Mouse (Mus musculus) c-Kit-negative CD71-positive TER-119-positive erythroid progenitor cells, embryonic 14.5 days (primary cell): ENCODE data around the gene Scin.
"Not testable (repeated sequence)": the region's sequence is repeated elsewhere in the genome, so short reads cannot be mapped to it uniquely, and the experiment has no call there.

Source experiments
- DNase-seq: peaks from one replicate; pipeline ENCODE4 v3.0.0-alpha.2; 2013; ENCODE audit warnings: low read depth, low spot score

Gene Scin

DNA sequence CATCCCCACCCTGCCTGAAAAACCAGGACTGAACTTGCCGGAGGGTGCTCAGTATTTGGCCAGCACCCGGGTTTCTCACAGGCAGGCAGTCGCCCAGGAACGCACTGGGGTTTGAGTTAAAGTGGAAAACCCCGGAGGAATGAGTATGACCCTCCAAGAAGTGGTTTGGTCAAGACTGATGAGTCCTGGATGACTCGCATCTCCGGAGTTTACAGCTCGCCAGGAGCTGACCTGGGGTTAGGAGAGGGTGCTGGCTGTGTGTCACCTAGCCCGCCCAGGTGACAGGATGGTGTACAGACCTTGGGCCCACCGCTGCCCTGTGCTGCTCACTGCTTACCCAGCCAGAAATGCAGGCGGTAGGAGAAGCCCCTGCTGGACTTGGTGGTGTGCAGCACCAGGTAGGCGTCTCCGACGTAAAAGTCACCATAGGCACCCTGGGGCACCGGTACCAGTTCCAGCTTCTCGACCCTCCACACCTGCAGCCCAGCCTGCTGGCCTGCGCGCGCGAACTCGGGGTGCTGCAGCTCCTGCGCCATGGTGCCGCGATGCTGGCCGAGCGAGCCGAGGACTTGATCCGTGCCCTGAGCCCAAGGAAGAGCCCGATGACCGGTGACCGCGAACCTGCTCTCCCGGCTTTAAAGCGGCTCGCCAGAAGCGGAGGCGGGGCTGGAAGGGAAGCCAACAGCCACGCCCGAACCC, at the start of gene Scin:
Gene Scin (minus strand): TSS at position 656 of the 699 bp plus-strand sequence.
- no peak for DNase-seq

DNA sequence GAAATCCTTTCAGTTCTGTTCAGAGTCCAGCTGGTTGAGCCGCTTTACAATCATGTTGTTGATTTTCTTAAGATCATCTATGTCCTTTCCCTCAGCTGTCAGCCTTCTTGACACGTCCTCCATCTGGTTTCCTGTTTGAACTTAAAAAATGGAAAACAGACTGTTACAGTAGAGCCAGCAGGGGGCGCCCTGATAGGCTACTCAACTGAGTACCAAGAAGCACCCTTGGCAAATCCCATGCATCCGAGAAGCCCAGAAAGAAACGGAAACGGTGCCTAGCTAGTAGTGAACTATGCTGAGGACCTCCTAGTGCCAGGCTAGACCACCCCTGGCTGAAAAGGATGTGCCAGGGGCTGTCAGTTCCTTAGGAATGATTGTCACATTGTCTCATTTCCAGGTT, 43.1 kb upstream of the Scin start:
- peak; percentile 12 for DNase-seq

DNA sequence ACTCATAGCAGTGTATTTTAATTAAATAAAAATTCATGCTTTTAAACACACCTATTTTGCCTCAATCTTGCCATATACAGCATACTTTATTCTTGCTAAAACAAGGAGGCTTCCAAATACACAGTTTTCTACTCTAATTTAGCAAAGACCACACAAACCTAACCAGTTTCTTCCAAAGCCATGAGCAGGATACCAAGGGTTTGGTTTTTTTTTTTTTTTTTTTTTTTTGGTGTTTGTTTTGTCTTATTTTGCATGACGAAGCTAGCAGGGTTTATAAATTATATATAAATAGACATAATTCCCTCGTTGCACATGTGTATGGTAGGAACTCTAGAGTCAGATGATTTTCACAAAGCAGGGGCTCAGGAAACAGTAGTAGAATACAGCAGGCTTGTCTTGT, 42.1 kb upstream of the Scin start:
- DNase-seq = no peak

DNA sequence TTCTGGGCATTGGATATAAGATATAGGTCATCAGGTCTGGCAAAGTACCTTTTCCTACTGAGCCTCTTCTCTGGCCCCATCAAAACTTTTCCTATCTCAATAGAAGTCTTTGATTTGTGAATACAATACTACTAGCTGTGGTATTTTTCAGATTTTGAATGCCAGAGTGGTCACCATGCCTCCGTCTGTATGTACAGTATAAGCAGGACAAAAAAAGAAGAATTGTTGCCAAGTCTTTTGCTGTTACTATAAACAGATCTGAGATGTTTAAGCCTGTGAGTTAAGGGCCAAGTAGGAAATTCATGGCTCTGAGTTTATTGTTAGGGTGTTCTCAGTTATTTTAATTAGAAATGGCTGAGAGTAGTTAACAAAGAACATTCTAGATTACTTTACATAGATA, 41.1 kb upstream of the Scin start:
- not testable (repeated sequence) for DNase-seq

DNA sequence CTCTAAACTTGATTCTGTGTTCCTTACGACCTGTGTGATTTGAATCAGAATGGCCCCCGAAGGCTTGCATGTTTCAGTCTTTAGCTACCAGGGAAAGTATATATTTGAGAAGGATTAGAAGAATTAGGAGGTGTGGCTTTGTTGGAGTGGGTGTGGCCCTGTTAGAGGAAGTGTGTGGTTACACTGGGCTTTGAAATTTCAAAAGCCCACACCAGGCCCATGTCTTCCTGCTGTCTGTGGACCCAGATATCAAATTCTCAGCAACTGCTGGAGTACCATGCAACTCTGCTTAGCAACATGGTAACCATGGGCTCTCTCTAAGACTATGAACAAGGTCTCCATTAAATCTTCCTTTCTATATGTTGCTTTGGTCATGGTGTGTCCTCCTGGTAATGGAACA, 37.6 kb upstream of the Scin start:
- no peak for DNase-seq

DNA sequence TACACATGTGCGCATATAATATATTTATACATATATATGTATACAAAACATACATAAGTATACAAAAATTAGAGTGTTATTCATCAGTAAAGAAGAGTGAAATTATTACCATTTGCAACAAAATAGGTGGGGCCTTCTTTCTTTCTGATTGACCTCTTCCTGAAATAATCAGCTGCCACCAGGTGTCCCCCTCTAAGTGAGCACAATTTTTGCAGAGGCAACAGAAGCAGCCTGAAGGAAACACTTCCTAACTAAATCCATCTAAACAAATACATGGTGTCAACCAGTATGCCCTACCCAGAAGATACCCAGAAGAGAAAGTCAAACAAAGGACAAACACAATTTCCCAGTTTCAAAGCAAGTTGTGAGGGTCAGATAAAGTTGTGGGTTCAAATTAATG, 35.6 kb upstream of the Scin start:
- no peak for DNase-seq

DNA sequence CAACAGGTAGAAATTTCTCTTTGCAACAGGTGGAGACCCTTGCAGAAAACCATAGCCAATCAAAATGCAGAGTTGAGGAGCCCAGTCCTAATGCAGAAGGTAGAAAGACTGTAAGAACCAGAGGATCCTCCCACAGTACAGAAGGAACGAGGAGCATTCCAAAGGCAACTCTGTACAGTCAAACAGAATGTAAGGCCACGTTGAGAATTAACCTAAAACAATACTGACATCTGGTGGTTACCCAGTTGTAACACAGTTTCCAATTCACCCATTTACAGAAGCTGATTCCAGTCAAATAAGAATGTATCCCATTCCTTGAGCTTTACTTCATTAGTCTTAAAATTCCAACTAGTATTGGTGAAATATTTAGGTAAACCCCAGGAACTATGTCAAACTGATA, 30.6 kb upstream of the Scin start:
- no peak for DNase-seq

DNA sequence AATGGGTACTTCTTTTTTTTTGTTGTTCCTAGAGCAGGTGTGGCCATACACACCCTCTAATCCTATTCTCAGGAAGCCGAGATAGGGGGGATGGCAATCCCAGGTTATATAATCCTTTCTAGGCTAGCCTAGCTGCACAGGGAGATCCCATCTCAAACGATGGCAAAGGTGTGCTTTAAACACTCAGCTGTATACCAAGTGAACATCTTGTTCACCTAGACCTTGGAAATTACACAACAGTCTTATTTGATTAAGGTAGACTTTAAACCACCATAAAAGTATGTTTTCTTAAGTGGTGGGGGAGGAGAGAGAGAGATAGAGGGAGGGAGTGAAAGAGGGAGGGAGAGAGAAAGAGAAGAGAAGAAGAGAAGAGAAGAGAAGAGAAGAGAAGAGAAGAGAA, 26.7 kb upstream of the Scin start:
- DNase-seq = no peak

DNA sequence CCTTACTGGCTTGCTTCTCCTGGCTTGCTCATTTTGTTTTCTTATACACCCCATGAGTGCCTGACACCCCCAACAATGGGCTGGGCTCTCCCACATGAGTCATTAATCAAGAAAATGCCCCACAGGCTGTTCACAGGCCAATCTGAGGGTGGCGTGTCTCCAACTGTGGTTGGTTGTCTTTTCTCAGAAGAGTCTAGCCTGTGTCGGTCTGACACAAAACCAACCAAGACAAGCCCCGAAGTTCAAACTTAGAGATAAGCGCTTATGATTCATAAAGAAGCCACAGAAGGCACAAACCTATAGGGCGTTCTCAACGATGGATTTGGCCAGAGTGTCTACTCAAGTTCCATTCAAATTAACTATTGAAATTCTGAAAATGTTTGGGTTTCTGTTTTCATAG, 20.2 kb upstream of the Scin start:
- no peak for DNase-seq

DNA sequence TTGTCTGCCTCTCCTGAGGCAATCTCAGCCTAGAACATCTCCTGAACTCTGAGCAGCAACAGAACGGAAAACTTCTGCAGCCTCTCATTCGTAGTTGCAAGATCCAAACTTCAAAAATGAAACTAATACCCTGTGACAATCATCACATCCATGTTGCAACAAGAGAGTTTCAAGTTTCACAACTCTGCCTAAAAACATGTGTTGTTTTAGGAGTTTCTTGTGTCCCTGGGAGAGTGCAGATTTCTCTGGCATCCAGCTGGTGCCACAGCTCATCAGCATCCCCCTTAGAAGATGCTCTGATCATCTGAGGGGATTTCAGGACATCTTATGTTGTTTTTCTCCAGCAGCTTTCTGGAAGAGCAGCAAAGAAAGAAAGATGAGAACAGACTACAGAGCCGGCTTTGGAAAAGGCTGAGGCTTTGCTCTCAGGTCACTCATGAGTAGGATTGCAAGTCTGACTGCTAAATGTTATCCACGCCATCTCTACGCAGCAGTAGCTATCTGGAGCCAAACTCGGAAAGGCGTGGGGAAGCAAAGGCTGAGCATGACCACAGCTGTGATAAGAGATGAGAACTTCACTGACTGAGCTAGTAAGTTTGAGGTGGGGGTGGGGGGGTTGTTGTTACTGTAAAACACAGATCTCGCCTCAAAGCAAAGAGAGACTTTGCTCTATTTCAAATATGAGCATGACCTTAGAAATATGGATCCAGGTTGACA, 18.5 kb upstream of the Scin start:
- DNase-seq = no peak

DNA sequence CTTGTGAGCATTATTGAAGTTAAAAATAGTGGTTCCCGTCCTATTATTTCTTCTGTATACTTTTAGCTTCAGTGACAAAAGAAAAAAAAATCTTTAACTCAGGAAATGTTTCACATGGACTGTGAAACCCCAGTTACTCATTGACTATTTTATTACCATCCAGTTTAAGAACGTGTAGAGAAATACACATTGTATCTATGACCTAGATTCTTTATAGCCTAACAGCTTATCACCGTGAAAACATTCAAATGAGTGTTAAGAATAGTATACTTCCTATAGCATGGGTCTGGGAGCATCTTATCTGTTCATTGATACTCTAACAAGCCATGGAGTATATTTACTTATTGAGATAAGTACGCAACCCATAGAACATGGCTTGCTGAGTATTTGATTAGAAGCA, 13.3 kb upstream of the Scin start:
- DNase-seq = no peak

DNA sequence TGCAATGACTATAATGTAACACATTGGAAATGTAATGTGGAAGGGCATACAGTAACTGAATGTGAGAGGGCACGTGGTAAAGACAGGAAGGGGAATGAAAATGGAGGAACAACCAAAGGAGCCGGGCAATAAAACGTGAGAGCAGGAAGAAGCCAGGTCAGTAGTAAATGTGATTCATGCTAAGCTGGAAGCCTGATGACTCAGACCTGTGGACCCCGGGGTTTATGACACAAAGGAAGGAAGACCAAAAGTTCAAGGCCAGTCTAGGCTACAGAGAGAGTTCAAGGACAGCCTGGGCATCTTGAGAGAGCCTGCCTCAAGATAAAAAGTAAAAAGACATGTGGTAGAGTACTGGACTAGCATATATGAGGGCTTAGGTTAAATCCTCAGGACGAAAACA, 12.5 kb upstream of the Scin start:
- DNase-seq = no peak

DNA sequence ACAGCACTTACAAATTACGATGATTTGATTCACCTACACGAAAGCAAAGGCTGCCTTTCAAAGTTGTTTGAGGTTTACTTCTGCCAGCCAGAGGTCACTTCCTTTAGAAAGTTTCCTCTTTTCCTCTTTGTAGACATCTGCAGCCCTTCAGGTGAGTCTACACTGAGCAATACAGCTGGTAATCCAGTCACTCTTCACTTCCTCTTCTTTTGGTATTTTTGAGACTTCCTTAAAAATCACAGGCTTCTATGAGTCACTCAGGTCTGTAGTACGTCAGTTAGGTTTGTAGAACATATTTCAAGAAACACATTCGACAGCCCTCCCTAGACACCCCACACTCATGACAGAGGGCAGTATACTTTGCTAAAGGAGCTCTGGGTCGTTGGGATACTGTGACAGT, 6.7 kb upstream of the Scin start:
- DNase-seq = no peak

DNA sequence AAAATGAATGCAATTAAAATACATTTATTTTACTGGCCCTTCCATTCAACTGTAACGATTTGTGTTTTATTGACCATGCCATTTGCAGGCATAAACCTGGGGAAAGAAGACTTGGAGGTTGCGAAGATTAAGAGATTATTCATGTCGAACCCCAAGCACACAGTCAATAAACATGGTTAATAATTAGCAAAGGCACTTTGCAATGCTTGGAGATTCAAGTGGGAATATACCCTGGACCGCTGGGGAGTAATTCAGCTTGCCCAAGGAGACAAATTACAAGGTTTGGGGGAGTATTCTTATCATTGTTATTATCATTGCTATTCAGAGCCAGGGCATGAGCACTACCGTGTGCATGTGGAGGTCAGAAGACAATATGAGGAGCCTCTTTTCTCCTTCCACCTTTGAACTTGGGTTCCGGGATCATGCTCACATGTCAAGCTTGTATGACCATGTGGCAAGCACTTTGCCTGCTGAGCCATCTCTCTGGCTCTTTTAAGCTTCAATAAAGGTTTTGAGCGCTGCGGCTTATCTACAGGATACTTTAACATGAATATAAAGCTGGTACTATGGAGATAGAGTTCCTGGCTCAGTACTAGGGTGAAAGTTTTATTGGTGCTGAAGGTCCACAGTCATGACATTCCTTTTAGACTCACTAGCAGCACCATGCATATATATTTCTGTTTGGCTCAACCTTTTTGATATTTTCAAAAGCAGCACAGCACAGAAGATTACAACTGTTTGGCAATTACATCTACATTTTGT, 5.6 kb upstream of the Scin start:
- no peak for DNase-seq

DNA sequence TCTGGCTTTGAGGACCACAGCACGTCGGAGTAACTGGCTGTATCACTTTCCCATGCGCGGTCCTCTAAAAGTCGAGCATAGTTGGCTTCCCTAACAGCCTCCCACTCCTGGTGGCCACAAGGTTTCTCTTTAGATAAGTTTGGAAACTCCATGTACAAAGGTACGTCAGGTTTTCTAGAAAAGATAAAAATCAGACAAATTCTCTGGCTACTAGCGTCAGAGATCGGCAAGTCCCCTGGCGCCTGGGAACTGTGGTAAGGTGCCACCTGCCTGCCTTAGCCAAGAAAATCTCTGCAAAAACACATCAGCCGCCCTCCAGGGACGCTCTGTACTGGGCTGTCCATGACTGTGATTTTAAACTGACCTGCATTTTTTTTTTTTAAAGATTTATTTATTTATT, 501 bp upstream of the Scin start:
- DNase-seq = no peak

DNA sequence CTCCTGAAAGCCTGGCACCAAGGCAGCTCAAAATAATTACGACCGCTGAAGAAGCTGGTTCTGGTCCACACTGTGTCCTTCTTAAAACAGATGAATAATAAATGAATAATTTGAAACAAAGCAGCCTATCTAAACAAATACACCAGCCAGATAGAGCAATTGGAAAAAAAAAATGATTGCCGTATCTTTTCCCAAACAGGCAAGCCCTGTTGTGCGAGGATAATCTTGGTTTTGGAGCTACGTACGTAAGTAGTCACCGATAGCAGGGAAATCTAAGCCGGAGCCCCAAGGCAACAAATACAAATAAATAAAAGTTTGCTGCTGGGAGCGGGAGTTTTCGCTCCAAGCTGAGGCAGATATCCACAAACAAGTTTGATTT, 845 bp downstream of the Scin start:
- DNase-seq = no peak

DNA sequence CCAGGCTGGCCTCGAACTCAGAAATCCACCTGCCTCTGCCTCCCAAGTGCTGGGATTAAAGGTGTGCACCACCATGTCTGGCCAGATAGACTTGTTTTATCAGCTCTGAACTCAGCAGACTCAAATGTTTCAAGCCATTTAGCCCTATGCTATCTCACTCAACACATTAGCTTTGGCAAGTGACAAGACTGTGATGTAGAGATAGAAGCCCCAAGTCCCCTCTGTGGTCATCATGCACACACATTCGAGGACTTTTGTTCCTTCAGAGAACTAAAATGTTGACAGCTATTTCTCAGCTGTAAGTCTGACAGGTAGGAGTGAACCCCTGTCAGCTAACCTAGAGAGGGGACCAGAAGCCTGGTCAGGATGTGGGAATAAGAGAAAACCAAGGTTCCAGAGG, 15.2 kb downstream of the Scin start:
- no peak for DNase-seq

DNA sequence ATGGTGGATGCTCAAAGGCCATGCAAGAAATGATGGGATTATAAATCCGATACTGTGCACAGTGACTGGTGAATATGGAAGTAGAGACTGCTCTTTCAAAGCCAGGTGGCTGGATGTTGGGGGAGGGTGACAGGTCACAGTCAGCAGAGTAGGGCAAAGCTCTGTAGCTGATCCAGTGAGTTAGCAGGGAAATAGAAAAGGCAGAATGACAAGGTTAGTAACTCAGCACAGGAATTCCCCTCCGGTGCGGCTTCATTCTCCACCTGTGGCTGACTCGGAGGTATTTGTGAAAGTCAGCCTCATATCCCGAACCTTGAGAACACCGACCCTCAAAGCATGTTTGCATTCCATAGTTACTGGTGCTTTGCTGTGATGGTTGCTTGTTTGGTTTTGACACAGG, 17.0 kb downstream of the Scin start:
- no peak for DNase-seq

DNA sequence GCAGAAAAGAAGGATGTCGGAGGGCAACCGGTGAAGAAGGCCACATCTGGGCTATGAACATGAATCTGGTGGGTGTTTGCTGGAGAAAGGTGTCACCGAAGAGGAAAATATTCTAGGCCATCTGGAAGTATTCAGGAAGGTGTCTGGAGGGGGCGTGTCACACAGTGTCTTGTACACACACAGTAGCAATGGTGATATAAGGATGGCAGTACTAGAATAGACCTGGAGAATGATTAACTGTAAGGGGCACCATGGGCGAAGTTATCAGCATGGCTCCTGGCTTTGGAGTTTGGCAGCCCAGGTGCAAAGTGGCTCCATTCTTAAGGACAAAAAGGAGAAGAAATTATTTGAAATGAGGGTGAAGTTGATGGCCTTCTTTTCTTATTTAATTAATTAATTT, 17.8 kb downstream of the Scin start:
- DNase-seq = no peak

DNA sequence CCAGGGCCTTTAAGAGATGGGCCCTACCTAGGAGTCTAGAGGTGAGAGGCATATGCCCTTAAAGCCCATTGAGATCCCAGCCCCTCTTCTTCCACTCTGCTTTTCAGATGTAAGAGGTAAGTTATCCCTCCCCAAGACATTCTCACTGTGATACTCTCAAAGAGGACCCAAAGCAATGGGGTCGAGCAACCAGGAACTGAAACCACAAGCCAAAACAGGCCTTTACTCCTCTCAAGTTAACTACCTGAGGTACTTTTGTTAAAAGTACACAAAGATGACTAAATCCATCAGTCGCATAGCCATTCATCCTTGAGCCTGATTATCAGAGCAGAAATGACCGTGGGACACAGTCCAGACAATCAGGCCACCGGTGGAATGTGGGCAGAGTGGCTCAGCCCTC, 19.1 kb downstream of the Scin start:
- no peak for DNase-seq

DNA sequence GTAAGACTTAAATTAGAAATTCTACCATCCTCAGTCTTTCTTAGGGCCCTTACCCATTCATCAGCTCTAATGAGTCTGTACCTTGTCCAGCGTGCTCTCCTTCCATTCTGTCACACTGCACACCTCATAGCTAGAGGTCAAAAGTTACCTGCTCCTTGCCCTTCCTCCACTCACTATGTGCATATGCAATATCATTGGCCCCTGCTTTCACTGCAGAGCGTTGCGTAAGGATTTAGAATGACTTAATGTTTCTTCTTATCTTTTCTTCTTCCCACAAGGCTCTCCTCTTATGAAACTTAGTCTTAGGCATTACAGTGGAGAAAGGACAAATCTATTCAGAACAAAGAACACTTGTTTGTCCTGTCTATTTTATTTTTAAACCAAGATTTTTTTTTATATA, 20.0 kb downstream of the Scin start:
- DNase-seq = no peak

DNA sequence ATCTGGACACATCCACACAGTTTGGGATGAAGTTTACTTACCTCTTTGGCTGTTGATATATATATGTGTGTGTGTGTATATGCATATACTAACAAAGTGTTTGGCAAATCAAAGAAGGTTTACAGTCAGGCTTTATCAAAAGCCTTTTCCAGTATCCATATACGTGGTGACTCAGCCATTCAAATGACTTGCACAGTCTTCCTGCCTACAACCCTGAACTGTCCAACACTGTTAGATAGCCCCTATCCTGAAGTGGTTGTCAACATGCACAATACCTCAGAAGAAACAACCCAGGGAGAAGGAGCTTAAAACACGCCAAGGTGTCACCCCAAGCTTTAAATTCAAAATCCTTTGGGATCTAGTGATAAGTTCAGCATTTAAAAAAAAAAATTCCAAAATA, 20.4 kb downstream of the Scin start:
- DNase-seq = no peak

DNA sequence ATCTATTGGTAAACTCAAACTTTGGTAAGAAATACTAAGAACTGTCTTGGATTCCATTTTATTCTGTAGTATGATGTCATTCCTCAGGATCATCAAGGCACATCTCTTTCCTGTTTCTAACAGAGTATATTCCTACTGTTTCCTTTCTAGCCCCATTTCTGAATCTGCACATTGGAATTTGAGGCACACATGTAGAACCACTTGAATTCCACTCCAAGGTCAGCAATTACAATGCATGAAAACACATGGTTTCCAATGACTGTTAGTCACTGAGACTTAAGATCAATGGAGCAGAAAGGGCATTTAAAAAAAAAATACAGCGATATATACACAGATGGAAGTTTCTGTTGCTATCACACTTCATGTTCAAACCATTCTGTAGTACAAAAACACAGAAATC, 24.8 kb downstream of the Scin start:
- DNase-seq = no peak
